Mouse (Mus musculus) heart, adult 2 months (tissue): Measurements from ENCODE around the gene Tnrc18.

Experiments used
- CTCF ChIP-seq: fragments of 200-600 bp; IDR thresholded peaks from 2 replicates; pipeline ENCODE4 v1.8.1; 2022; ENCODE audit warnings: antibody characterized with exemption, mild to moderate bottlenecking, moderate library complexity
- POLR2A ChIP-seq: fragments of 200-500 bp; IDR thresholded peaks from 2 replicates; pipeline ENCODE4 v1.6.1; 2011; ENCODE audit warnings: mild to moderate bottlenecking, low read depth, low read length, control low read depth; ENCODE audit not compliant: insufficient read depth

DNA sequence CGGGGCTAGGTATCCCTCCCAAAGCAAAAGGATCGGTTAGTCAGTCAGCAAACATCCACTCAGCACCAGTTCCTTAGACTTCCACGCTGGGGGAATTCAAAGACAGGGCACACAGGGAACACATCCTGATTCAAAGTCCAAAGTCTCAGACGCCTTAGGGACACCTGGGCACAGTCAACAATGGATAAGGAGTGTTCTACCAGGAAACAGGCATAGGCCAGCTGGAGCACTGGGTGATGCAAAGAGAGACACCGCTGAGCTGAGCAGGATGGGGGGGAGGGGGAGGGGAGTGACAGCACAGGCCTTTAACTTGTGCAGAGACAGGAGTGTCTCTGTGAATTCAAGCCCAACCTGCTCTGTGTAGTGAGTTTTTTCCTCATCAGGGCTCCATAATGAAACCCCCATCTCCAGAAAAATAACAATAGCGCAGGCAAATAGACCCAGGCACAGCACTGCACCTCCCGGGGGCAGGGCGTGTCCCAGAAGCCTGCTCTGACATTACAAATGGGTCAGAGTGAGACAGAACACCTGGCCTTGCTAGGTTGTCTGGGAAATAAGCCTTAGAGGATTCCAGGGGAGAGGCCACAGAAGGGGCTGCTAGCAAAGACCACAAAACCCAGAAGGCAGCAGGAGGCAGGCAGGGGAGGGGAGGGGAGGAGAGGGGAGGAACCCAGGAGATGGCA, 34.9 kb downstream of the Tnrc18 start:
- TF ChIP-seq CTCF (no peak), POLR2A (no peak)
